Mouse (Mus musculus) layer of hippocampus, adult 9-10 months (tissue): ENCODE measurements at regions not wholly inside any gene's neighbourhood (a gene's known extent, or its start where the extent isn't known, plus 50 kb on each side); places are given as distances from the start of the nearest gene placed in this dataset.
"Not testable (repeated sequence)": the region's sequence is repeated elsewhere in the genome, so short reads cannot be mapped to it uniquely, and the experiment has no call there.

ENCODE experiments used
- DNase-seq: peaks from one replicate; pipeline ENCODE4 v3.0.0; 2022; ENCODE audit warnings: low spot score

DNA sequence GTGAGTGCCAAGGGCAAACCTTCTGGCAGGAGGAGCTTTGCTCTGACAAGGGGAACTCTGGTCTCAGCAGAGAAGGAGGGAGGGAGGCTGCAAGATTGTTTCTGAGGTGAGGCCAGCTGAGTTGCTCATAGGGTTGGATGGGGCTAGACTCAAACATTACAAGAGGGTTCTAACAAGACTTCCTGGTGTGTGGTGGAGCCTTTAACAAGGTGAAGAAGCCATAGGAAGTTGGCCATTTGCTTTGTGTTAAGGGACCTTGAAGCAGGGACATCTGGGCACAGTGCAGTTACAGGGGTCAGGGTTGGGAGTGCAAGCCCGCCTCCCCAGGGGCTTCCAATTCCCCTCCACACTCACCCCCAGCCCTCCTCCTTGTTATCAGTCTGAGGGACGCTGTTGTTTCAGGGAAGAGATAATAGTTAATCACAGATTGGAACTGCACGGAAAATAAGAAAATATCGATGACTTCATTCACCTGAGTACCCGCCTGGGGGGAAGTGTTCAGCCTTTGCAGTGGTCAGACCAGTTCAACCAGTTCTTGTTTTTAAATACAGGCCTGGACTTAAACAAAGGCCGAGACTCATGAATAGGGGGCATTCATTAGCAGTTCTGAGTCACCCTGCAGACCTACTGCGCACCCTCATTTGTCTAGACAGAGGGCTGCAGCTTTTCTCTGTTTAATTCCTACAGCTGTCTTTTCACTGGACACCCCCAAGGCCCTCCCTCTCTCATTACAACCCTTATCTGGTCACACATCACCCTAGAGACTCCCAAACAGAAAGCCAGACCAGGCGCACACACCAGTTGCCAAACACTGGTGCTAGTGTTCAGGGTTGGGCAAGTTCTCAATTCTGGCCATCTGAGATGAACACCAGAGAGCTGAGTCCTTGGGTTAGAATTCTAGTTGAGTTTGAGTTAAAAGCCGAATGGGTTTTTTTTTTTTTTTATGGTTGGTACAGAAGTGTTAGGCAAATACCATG lies 139.5 kb downstream of the Bcl2l11 start:
- no peak for DNase-seq

DNA sequence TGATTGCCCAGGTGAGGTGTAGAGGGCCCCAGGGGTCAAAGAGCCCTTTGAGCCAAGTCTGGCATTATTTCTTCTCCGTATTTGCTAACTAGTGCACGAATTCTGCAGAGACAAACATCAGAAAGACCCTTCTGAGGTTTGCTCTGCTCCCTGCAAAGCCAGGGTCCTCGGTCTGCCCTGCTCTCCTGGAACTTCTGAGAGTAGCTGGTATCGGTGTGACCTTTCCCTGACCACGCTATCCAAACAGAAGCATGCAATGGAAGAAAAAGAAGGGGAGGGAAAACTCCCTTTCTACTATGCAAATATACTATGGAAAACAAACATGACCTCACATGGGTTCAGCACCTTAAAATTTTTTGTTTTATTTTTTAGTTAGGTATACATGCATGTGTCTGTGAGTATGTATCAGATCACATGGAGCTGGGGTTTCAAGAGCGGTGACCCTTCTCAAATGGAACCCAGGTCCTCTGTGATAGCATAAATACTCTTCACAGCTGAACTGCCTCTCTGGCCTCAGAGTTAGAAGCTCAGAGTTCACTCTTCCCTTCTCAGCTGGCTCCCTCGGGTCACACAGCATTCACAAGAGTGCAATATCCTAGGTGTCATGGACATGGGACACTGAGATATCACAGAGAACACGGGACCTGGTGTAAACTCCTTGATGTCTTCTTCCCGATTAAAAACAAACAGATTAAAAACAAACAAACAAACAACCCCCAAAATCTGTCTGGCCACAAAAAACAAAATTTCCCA lies 144.7 kb downstream of the Bcl2l11 start:
- no peak for DNase-seq

DNA sequence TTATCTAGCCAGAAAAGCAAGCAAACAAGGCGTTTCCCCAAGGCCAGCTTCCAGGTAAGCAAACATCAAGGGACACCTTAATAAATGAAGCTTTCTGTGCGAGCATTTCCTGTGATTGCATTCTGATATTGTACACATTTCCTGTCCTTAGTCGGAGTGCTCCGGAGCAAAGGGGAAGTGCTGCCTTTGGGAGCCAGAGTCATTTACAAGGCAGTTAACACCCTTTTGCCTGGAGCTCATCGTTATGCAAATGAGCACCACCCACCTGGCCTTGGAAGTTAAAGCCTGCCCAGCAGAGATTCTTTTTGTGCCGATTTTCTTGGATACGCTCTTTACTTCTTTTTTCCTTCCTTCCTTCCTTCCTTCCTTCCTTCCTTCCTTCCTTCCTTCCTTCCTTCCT lies 147.0 kb downstream of the Bcl2l11 start:
- no peak for DNase-seq

DNA sequence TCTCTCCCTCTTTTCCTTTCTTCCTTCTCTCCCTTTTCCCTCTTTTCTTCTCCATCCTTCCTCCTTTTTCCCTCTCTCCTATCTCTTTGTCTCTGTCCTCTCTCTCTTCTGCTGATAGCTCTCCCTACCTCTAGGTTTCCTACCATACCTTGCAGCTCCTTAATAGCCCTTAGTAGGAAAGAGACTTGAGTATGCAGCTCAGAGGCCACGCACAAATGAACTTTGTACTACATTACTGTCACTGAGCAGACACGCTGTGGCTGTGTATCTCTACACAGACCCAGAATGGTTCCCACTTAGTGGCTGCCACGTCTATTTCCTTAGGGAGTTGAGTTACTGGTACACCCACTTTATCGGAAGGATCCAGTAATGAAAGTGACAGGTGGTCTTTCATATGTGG lies 147.5 kb downstream of the Bcl2l11 start:
- no peak for DNase-seq

DNA sequence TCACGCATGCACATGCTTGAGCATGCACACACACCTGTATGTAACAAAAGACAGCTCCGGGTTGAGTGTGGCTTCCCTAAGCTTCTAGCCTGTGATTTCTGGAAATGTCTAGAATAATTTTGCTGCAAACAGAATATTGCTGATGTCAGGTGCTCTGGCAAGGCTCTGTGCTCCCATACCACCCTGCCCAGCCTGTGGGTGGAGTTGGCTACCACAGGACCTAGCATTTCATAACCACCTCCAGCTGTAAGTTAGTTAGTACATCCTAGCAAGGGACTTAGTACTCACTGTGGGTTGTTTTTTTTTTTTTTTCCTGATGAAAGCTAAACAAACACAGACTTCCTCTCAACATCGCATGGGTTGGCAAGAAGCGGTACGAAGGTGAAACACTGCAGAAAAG lies 150.5 kb downstream of the Bcl2l11 start:
- DNase-seq, result no peak

DNA sequence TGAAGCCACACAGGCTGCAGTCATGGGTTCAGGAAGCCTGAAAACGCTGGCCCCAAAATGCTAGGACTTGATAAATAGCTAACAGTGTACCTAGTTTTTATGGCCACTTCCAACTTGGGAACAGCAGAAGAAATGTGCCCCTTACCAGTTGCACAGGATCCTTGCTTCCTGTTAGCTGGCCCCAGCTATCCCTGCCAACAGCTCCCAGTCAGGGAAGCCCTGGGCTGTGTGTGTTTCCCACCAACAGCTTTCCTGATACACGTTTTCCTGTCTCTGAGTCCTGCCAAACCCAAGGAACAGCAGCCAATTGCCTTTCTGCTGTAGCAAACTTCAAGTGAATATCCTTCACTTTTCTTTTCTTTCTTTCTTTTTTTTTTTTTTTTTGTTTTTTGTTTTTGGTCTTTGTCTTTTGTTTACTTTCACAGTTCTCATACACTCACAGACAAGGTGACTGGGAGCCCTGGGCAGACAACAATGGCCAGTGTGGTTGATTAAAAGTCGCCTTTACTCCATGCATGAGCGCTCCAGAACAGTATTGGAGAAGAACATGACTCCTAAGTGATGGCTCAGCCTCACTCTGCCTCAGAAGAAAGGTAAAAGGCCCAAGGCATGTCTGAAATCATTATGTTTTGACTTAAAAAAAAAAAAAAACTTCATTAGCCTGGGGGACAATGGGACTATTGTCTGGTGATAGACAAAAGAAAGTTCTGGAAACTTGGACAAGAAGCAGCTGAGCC lies 151.7 kb downstream of the Bcl2l11 start:
- DNase-seq, result no peak

DNA sequence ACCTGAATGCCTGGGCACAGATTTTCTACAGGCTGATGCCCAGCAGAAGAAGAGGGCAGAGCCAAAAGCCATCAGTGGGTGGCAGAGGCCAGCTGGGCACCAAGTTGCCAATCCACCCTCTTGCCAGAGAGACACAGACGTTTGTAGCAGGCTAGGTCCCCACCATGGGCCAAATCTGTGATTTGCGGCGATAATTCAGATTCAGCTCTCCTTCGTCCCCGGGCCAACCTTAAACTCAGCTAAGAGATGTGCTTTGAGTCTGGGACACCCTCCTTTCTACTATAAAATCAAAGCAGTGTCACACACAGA lies 152.2 kb downstream of the Bcl2l11 start:
- DNase-seq, result no peak

DNA sequence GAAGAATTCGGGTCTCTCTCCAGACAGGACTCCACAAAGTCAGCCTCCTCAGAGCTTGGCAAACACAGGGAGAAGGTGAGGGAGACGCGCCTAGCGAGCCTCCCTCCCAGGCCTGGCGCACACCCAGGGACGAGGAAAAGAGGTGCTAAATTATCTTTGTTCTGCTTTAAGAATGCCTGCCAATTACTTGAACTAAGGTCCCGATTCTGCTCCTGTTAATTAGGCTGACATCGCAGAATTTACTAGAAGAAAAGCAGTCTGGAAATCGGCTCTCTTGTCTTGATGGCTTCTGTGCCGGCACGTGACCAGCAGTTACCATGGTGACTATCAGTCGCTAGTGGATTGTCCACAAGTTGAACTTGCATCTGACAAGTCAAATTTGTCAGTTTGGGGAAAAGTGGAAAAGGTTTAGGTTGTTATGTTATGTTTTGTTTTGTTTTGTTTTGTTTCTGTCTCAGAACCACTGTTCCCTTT lies 152.8 kb downstream of the Bcl2l11 start:
- DNase-seq, result no peak

DNA sequence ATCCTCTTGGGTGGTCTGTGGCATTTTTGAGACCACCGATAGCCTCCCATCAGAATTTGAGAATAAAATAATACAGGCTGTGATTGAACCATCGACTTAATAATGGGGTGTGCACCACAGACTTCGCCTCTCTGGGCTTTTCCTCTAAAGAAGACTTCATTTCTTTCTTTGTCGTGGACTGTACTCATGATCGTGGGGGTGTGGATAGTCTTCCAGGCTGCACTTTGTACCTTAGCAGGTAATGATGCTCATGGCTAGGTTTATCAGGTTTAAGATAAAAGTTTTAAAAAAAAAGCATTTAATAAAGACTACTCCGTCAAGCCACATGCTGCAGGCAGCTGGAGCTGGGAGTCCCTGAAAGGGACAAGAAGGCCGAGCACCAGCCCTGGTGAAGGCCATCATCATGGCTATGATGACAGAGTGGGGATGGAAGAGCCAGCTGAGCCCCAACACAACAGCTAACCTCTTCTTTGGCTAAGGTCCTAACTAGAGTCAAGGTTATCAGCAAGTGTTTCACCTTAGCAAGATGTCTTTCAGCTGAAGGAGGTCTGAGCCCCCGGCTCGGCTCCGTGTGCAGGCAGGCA lies 153.4 kb downstream of the Bcl2l11 start:
- DNase-seq, result no peak

DNA sequence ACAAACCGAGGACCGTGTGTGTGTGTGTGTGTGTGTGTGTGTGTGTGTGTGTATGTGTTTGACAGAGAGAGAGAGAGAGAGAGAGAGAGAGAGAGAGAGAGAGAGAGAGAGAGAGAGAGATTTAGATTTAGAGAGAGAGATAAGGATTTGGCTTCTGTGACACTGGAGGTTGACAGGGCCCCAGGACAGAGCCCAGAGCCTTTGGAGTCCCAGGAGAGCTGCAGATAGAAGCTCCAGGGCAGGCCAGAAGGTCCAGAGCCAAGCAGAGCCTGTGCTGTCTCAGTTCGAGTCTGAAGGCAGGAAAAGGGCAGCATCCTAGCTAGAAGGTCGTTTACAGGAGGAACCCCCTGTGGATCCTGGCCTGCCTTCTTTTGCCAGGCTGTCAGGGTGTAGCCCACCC lies 156.8 kb downstream of the Bcl2l11 start:
- DNase-seq, result no peak

DNA sequence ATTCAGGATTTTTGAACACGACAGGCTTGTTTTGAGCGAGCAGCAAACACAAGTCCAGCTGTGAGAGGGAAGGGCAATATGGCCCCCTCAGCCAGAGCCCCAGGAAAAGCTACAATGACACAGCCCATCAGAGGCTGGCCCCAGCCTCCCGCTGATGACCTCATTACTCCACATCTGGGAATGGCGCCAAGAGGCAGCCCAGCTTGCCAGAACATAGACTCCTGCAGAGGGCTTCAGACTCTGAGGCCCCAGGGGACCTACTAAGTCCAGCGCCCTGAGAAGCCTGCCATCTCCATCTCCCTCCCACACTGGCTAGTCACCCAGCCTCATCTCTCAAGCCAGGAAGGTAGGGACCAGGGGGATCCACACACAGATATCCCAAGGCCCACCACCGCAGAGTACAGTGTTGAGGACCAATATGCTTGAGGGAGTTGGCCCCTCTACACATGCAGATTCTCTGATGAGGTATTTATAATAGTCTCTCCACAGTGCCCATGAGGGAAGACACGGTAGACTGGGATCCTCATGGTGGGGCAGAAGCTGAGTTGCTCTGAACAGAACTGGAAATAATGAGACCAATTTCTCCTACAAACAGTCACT lies 159.1 kb downstream of the Bcl2l11 start:
- no peak for DNase-seq

DNA sequence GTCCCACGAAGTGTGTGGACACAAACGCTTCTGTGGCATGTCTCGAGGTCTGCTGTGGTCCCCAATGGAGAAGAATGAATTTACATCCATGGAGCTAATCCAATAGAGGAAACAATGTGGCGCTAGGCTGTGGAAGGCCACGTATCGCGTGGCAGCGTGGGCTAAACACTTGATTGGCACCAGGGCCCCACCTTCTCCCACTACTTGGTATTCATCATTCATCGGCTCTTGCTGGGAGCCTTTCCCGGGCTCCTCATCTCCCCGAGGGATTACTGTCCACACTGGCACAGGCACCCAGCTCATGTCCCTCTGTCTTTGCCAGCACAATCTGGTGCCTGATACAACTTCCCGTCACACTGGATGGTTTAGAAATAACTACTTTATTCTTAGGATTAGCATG lies 159.6 kb downstream of the Bcl2l11 start:
- DNase-seq, result no peak

DNA sequence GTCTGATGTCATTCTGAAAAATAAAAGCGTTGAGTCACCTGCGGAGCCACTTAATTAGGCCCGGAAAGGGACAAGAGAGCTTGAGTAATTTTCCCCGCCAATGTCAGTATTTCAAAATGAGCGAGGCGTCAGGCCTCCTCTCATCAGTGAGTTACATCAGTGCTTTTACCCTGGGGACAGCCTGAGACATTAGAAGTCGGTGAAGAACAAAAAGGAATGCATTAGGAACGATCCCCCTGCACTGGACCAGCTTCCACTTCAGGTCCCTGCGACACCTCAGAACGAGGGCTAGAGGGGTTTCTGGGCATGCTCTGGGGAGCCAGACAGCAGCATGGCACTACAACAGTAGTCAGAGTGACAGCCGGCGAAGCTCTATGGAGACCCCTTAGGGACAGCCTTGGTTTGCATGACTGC lies 162.3 kb downstream of the Bcl2l11 start:
- no peak for DNase-seq

DNA sequence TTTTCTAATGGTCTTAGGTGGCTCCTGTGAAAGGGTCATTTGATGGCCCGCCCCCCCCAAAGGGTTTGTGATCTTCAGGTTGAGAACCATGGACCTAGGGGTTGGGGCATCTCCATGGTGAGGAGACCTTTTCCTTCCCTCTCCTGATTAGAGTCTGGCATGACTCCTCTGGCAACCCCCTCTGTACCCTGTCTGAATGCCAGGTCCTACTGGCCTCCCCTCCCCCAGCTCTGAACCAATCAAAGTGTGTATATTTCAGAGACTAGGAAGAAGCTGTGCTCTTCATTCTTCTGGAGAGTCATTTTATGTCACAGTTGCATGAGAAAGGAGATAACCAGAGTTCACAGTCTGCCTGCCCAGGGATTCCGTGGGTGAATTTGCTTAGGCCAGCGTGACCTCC lies 164.8 kb downstream of the Bcl2l11 start:
- no peak for DNase-seq

DNA sequence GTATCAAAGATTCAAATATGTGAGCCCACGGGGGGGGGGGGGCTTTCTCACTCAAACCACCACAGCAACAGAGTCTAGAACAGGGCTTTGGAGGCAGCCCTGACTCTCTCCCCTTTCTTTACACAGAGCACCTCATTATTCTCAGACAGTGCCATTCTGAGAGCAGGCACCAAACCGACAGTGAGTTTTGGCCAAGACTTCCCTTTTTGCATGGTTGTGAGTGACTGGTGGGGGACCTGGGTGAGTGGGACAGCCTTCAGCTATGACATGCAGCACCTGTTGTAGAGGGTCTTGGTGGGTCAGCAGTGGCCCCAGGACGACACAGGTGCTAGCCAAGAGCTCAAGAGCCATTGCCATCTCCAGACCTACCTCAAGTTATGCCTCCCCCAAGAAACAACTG lies 168.8 kb downstream of the Bcl2l11 start:
- DNase-seq, result no peak

DNA sequence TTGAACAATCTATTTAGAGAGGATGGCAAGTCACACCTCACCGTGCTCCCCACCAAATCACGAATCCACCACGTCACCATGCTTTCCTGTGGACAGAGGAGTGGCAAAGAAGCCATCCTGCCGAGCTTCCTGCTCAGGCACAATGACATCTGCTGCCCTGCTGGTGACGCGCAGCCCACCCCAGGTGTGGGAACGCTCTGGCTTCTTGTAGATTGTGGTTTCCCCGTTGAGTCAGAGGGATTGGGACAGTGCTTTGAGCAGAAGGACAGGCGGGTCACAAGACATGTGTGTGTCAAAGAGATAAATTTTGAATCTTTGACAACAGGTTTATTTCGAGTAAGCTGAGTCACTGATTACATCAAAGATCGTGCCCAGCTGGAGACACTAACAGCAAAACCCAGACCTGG lies 169.2 kb downstream of the Bcl2l11 start:
- DNase-seq, result no peak

DNA sequence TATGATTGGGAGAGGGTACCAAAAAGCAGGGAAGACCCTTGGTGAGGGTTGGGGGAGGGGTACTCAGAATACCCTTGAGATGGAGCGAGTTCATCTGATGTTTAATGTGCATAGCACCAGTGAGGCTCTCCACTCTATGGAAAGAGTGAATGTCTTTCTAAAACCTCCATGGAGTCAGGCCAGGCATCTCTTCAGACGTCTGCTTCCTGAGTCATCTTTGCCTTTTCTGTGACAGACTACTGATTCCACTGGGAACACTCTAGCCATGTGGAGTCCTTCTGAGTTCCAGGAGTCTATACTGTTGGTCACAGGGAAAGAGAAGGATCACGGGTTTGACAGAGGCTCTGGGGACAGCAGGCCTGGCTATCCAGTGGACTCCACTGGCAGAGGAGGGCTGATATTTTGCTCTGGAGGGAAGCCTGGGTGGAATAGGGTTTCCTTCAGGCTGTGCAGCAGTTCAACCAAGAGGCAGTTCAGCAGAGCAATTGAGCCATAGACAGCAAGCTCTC lies 169.9 kb downstream of the Bcl2l11 start:
- no peak for DNase-seq

DNA sequence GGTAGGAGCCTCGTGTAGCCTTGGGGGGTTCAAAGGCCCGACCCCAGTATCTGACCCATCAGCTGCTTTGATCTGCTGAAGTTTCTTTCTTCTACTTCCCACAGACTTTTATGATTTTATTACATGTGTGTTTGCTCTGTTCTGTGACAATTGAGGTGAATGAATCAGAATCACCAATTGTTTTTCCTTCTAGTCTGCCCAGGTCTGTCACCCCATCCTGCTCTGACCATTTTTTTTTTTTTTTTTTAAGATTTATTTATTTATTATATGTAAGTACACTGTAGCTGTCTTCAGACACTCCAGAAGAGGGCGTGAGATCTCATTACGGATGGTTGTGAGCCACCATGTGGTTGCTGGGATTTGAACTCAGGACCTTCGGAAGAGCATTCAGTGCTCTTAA lies 170.6 kb downstream of the Bcl2l11 start:
- not testable (repeated sequence) for DNase-seq

DNA sequence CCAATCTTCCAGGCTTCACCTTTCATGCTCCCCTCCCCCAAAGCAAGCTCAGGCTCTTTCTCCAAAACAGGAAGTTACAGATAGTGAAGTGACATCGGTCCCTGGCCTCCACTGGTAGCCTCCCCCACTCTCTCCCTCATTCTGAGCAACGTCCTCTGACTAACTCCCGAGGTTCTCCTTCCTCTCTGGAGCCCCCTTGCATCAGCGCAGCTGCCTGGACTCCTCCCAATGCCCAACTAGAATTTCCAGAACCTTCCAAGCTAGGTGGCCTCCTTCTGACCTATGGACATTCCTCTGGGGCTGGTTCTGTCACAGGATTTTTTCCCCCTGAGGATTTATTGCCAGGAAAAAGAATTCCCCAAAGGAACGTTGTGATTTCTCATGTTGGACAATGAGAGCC lies 171.1 kb downstream of the Bcl2l11 start:
- DNase-seq, result no peak

DNA sequence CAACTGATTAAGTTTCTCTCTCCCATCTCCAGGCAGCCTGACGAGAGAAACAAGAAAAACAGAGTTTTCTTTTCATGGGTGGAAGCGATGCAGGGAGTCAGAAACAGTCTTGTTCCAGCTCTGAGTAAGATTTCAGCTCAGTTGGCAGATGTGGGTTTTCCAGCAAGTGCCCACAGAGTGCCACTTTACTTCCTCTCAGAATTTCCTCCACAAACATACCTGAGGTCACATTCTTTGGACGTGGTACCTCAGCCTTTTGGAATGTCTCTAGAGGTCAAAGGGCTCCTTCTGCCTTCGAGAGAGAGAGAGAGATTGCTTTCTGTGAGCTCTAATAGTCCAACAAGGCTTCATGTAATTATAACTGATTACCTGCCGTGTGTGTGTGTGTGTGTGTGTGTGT lies 172.0 kb downstream of the Bcl2l11 start:
- DNase-seq, result no peak

DNA sequence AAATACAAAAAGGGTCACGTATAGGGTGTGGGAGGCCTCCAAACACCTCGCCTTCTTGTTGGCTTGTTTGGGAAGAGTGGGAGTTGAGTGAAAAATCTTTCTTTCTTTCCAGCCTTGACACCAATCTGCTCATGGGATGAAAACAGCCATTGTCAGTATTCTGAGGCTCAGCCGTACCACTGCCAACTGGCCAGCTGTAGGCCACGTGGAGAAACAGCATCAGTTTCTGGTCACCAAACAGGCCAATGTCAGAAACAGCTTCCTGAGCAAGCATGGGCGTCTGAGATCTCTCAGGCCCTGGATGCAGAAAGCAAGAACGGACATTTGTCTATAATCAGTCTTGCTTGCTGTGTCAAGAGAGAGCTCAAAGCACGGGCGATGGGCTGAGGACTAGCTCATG lies 173.2 kb downstream of the Bcl2l11 start:
- no peak for DNase-seq

DNA sequence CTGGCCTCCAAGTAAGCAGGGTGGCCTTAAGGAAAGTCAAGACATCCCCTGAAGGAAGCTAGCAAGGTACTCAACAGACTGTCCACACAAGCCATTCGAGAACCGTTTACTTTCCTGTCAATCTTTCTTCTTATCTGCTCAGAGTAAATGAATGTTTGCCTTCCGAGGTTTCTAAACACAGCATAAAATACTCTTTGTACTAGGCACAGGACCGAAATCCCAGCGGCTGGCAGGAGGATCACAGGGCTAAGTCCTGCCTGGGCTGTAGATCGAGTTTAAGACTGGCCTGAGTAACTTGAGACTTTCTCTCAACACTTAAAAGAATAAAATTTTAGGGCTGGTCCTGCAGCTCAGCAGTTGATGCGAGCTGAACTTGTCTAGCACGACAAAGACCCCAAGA lies 175.9 kb downstream of the Bcl2l11 start:
- DNase-seq, result no peak
